Mouse (Mus musculus): ENCODE results near the gene Pde3a.

DNA sequence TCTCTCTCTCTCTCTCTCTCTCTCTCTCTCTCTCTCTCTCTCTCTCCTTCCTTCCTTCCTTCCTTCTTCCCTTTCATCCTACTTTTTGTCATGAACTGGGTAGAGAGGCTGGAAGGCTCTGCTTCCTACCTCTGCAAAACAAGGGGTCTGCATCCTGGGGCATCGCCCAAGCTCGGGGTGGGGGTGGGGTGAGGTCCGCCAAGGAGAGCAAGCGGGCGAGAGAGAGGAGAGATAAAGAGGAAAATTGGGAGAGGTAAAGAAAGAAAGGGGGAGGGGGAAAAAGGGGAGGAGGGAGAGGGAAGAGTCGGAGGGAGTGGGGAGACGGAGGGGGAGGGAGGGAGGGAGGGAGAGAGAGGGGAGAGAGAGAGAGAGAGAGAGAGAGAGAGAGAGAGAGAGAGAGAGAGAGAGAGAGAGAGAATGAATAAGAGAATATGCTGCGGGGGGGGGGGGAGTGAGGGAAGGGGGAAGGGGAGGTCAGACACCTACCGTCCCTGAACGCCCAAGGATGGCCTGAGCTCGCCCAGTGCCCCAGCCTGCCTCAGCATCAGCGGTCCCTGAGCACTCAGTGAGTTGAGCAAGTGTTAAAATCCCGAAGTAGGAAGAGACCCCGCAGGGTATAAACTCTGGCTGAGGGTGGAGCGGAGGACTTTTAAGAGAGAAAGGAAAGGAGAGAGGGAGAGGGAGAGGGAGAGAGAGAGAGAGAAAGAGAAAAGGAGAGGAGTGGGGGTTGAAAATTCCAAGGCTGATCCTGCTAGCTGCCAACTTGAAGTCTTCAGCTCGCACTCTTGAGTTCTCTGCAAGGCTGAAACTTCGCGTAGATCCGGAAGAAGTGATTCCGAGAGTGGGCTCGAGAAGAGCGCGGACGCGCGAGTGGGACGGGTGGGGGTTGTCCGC is at the start of gene Pde3a:
- TF ChIP-seq CTCF (IDR thresholded peaks at IDR 0.05; ENCODE audit: low read depth) (no peak), EP300 (IDR thresholded peaks at IDR 0.05; ENCODE audit: low read depth) (no peak)

All from liver, embryonic 14.5 days (tissue).